Mouse (Mus musculus): Measurements from ENCODE around the gene Elobl. TPM values are rescaled to one million over a fixed set of nuclear protein-coding genes. Genes with fewer than 3 reads are reported as not detected.
A peak's percentile ranks its signal among the peaks of the same experiment; 100 is the strongest.

Elobl gene
- polyA plus RNA-seq, 1 experiment from 2014 or later = not detected

GRCm38 (mm10) chr11:88988956-88989355 lies 22.2 kb upstream of the Elobl start:
- Histone ChIP-seq H3K4me2 (no peak overlapping the region), H3K4me1 (replicated peaks) (no peaks in the 10 kb centered on the region), H3K36me3 (peaks cover 39% of the 10 kb centered on the region), H3K27ac (ENCODE audit: poor library complexity, severe bottlenecking) (no peak overlapping the region), H3K27me3 (replicated peaks) (no peaks in the 10 kb centered on the region), H3K4me3 (no peak overlapping the region), H3K9me3 (replicated peaks) (no peaks in the 10 kb centered on the region), H3K9ac (no peak overlapping the region)
- ATAC-seq (ENCODE audit: insufficient number of reproducible peaks, low FRiP score) = no peak
- WGBS = 76% methylated on average over 5 of the region's 5 CpGs

- no peaks in the 10 kb centered on the region for H3K4me1 ChIP-seq (replicated peaks)
- no peaks in the 10 kb centered on the region for H3K9me3 ChIP-seq (replicated peaks)
- ATAC-seq (ENCODE audit: insufficient number of reproducible peaks, low FRiP score) = no peak
- no peak overlapping the region for H3K27ac ChIP-seq (ENCODE audit: poor library complexity, severe bottlenecking)
- no peak overlapping the region for H3K4me2 ChIP-seq
- 84% methylated on average over 10 of the region's 10 CpGs for WGBS
- H3K4me3 ChIP-seq = no peak overlapping the region
- H3K36me3 ChIP-seq = peaks cover 60% of the 10 kb centered on the region
- no peaks in the 10 kb centered on the region for H3K27me3 ChIP-seq (replicated peaks)
- no peak overlapping the region for H3K9ac ChIP-seq
Observed at GRCm38 (mm10) chr11:88986616-88987015, 19.9 kb upstream of the Elobl start.

GRCm38 (mm10) chr11:88981337-88981736 lies 14.6 kb upstream of the Elobl start:
- H3K9me3 ChIP-seq (replicated peaks) = no peaks in the 10 kb centered on the region
- no peak overlapping the region for H3K4me3 ChIP-seq
- H3K27ac ChIP-seq (ENCODE audit: poor library complexity, severe bottlenecking) = no peak overlapping the region
- no peaks in the 10 kb centered on the region for H3K4me1 ChIP-seq (replicated peaks)
- ATAC-seq (ENCODE audit: insufficient number of reproducible peaks, low FRiP score) = no peak
- no peaks in the 10 kb centered on the region for H3K27me3 ChIP-seq (replicated peaks)
- no peak overlapping the region for H3K4me2 ChIP-seq
- H3K36me3 ChIP-seq = peaks cover 48% of the 10 kb centered on the region
- no peak overlapping the region for H3K9ac ChIP-seq
- WGBS = 81% methylated on average over 8 of the region's 8 CpGs

GRCm38 (mm10) chr11:88977188-88977587 lies 10.5 kb upstream of the Elobl start:
- H3K36me3 ChIP-seq = peaks cover 14% of the 10 kb centered on the region
- peaks cover 10% of the 10 kb centered on the region for H3K4me1 ChIP-seq (replicated peaks)
- H3K4me2 ChIP-seq = no peak overlapping the region
- H3K9ac ChIP-seq = no peak overlapping the region
- ATAC-seq (ENCODE audit: insufficient number of reproducible peaks, low FRiP score) = no peak
- H3K4me3 ChIP-seq = no peak overlapping the region
- H3K27ac ChIP-seq (ENCODE audit: poor library complexity, severe bottlenecking) = no peak overlapping the region
- 86% methylated on average over 5 of the region's 5 CpGs for WGBS
- H3K9me3 ChIP-seq (replicated peaks) = no peaks in the 10 kb centered on the region
- H3K27me3 ChIP-seq (replicated peaks) = no peaks in the 10 kb centered on the region

- no peak for ATAC-seq (ENCODE audit: insufficient number of reproducible peaks, low FRiP score)
- WGBS = 94% methylated on average over 2 of the region's 2 CpGs
- H3K36me3 ChIP-seq = peaks cover 5% of the 10 kb centered on the region; the same call in 1 of the 2 replicates
Observed at GRCm38 (mm10) chr11:88976320-88976719, 9.6 kb upstream of the Elobl start.

GRCm38 (mm10) chr11:88973776-88974701 lies 7.3 kb upstream of the Elobl start:
- Histone ChIP-seq H3K4me3 (peak overlapping the region; percentile 88), H3K36me3 (no peaks in the 10 kb centered on the region; the same call in 1 of the 2 replicates), H3K9me3 (replicated peaks) (no peaks in the 10 kb centered on the region), H3K4me2 (peak overlapping the region; percentile 92), H3K27me3 (replicated peaks) (no peaks in the 10 kb centered on the region), H3K27ac (ENCODE audit: poor library complexity, severe bottlenecking) (peak overlapping the region; percentile 75), H3K9ac (peak overlapping the region; percentile 85), H3K4me1 (replicated peaks) (peaks cover 10% of the 10 kb centered on the region)
- ATAC-seq (ENCODE audit: insufficient number of reproducible peaks, low FRiP score) = peak; percentile 79
- WGBS = 2% methylated on average over 61 of the region's 62 CpGs

More at GRCm38 (mm10) chr11:88976320-88976719, 9.6 kb upstream of the Elobl start:
- no peak overlapping the region for H3K4me3 ChIP-seq
- H3K9me3 ChIP-seq (replicated peaks) = no peaks in the 10 kb centered on the region
- H3K9ac ChIP-seq = no peak overlapping the region
- peaks cover 10% of the 10 kb centered on the region for H3K4me1 ChIP-seq (replicated peaks)
- H3K27ac ChIP-seq (ENCODE audit: poor library complexity, severe bottlenecking) = no peak overlapping the region
- no peaks in the 10 kb centered on the region for H3K27me3 ChIP-seq (replicated peaks)
- no peak overlapping the region for H3K4me2 ChIP-seq

GRCm38 (mm10) chr11:88970202-88970732 lies 3.5 kb upstream of the Elobl start, which contains the start of gene Coil:
Coil (plus strand) TSS chr11:88970252.
- no peak within 1 kb of the TSS for H3K4me2 ChIP-seq
- no peaks in the 10 kb centered on the region for H3K36me3 ChIP-seq
- peaks cover 10% of the 10 kb centered on the region for H3K4me1 ChIP-seq (replicated peaks)
- H3K27ac ChIP-seq (ENCODE audit: poor library complexity, severe bottlenecking) = no peak within 1 kb of the TSS
- 34% methylated on average over 2 of the region's 2 CpGs for WGBS
- H3K27me3 ChIP-seq (replicated peaks) = no peaks in the 10 kb centered on the region
- no peak within 1 kb of the TSS for H3K4me3 ChIP-seq
- no peaks in the 10 kb centered on the region for H3K9me3 ChIP-seq (replicated peaks)
- H3K9ac ChIP-seq = no peak within 1 kb of the TSS
- no peak; the same call in 1 of the 2 replicates for ATAC-seq (ENCODE audit: insufficient number of reproducible peaks, low FRiP score)

GRCm38 (mm10) chr11:88958851-88959250 lies 7.9 kb downstream of the Elobl start:
- Histone ChIP-seq H3K9me3 (replicated peaks) (no peaks in the 10 kb centered on the region), H3K4me3 (no peak overlapping the region), H3K36me3 (no peaks in the 10 kb centered on the region), H3K4me1 (replicated peaks) (0 out of 2 replicates have a peak, but pooled peaks cover 3% of the 10 kb centered on the region), H3K27ac (ENCODE audit: poor library complexity, severe bottlenecking) (no peak overlapping the region), H3K9ac (no peak overlapping the region), H3K27me3 (replicated peaks) (no peaks in the 10 kb centered on the region), H3K4me2 (no peak overlapping the region)
- 71% methylated on average over 3 of the region's 3 CpGs for WGBS
- no peak for ATAC-seq (ENCODE audit: insufficient number of reproducible peaks, low FRiP score)

- Histone ChIP-seq H3K9ac (peak within 1 kb of the TSS; percentile 67), H3K27ac (ENCODE audit: poor library complexity, severe bottlenecking) (0 out of 2 replicates have a peak within 1 kb of the TSS, but pooled peaks have one; percentile 42), H3K4me3 (peak within 1 kb of the TSS; percentile 63), H3K27me3 (replicated peaks) (no peaks in the 10 kb centered on the region), H3K9me3 (replicated peaks) (no peaks in the 10 kb centered on the region), H3K4me2 (peak within 1 kb of the TSS; percentile 75), H3K4me1 (replicated peaks) (0 out of 2 replicates have a peak, but pooled peaks cover 3% of the 10 kb centered on the region), H3K36me3 (peaks cover 8% of the 10 kb centered on the region)
- peak; percentile 92 for ATAC-seq (ENCODE audit: insufficient number of reproducible peaks, low FRiP score)
- 5% methylated on average over 34 of the region's 34 CpGs for WGBS
Observed at GRCm38 (mm10) chr11:88955217-88955969, 11.3 kb downstream of the Elobl start, which contains the start of gene Scpep1. Scpep1 (minus strand) TSS chr11:88955465.

GRCm38 (mm10) chr11:88954803-88955202 lies 11.9 kb downstream of the Elobl start:
- peaks cover 8% of the 10 kb centered on the region for H3K36me3 ChIP-seq
- WGBS = 0% methylated on average over 4 of the region's 4 CpGs
- 0 out of 2 replicates have a peak, but pooled peaks cover 3% of the 10 kb centered on the region for H3K4me1 ChIP-seq (replicated peaks)
- peak overlapping the region; percentile 75 for H3K4me2 ChIP-seq
- peak overlapping the region; percentile 63 for H3K4me3 ChIP-seq
- H3K9ac ChIP-seq = peak overlapping the region; percentile 67
- no peaks in the 10 kb centered on the region for H3K9me3 ChIP-seq (replicated peaks)
- H3K27me3 ChIP-seq (replicated peaks) = no peaks in the 10 kb centered on the region
- H3K27ac ChIP-seq (ENCODE audit: poor library complexity, severe bottlenecking) = 0 out of 2 replicates have a peak overlapping the region, but pooled peaks have one; percentile 42
- peak; percentile 30; the same call in 1 of the 2 replicates for ATAC-seq (ENCODE audit: insufficient number of reproducible peaks, low FRiP score)
